Mouse (Mus musculus) midbrain, embryonic 11.5 days (tissue): Measurements from ENCODE around the gene Trim9. TPM values are rescaled to one million over a fixed set of nuclear protein-coding genes. Genes with fewer than 3 reads are reported as not detected.

ENCODE experiments used
- ATAC-seq: fragments of 200-750 bp; cut with Nextera tagmentation; 2 replicates; pipeline ENCODE4 v1.8.0; 2017; ENCODE audit warnings: moderate TSS enrichment, moderate library complexity; ENCODE audit not compliant: low FRiP score
- DNase-seq: peaks from one replicate; pipeline ENCODE4 v3.0.0; 2015; ENCODE audit warnings: low spot score; ENCODE audit errors: missing footprints
- H3K27ac ChIP-seq: fragments of 300-500 bp; sonication (generic); 2 replicates; pipeline ENCODE4 v1.5.1; 2014; ENCODE audit warnings: low read depth, low read length
- H3K27me3 ChIP-seq: fragments of 300-500 bp; sonication (generic); 2 replicates; pipeline ENCODE4 v1.6.1; 2014; ENCODE audit warnings: mild to moderate bottlenecking, low read length, moderate library complexity, mixed read lengths; ENCODE audit not compliant: control insufficient read depth, insufficient read depth
- H3K36me3 ChIP-seq: fragments of 300-500 bp; sonication (generic); 2 replicates; pipeline ENCODE4 v1.6.1; 2014; ENCODE audit warnings: mild to moderate bottlenecking, low read length, moderate library complexity, mixed read lengths; ENCODE audit not compliant: control insufficient read depth, insufficient read depth
- H3K4me1 ChIP-seq: fragments of 300-500 bp; sonication (generic); 2 replicates; pipeline ENCODE4 v1.6.1; 2014; ENCODE audit warnings: low read length; ENCODE audit not compliant: control insufficient read depth, insufficient read depth
- H3K4me2 ChIP-seq: fragments of 300-500 bp; sonication (generic); 2 replicates; pipeline ENCODE4 v1.6.1; 2014; ENCODE audit warnings: mild to moderate bottlenecking, moderate library complexity
- H3K4me3 ChIP-seq: fragments of 300-500 bp; sonication (generic); 2 replicates; pipeline ENCODE4 v1.5.1; 2014; ENCODE audit warnings: low read depth, low read length
- H3K9ac ChIP-seq: fragments of 300-500 bp; sonication (generic); 2 replicates; pipeline ENCODE4 v1.6.1; 2014; ENCODE audit warnings: low read length
- H3K9me3 ChIP-seq: fragments of 300-500 bp; sonication (generic); 2 replicates; pipeline ENCODE4 v1.6.1; 2016; ENCODE audit warnings: low read length; ENCODE audit not compliant: control insufficient read depth
- WGBS: fragments of 180-500 bp; shearing (Covaris S2); extraction: QIAGEN DNeasy Blood & Tissue Kit; methylation state at CpG from one replicate; pipeline ENCODE4 v1.1.7; 2014; 5-methylcytosine and 5-hydroxymethylcytosine counted together
- polyA plus RNA-seq: library from polyadenylated mRNA; unstranded; fragments of >200 nt; fragmentation: Nextera tagmentation; extraction: Ambion mirVana; gene quantifications from 2 replicates; pipeline ENCODE4 v1.2.1, GENCODE M21; 2014

Trim9 gene
- polyA plus RNA-seq, 1 experiment from 2014 or later, result 28.4 TPM

DNA sequence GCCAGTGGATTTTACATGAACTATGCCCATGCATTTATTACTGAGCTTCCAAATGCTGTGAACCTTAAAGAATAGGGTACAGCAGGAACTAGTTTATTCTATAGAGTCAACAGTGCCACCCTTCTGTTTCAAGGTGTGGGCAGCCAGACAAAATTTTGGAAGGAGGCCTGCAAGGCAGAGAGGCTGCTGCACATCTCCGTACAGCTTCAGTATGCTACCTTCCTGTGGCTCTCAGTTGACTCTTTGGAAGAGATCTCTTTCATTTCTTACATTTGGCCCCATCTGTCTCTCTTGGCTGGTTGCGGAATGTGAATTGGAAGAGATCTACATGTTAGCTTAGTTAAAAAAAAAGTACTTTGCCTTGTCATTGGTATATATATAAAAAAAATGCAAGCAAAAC is 66.5 kb downstream of the Trim9 start:
- no peaks in the 10 kb centered on the region for H3K4me1 ChIP-seq
- H3K27ac ChIP-seq, result no peak overlapping the region
- H3K9ac ChIP-seq, result no peak overlapping the region
- H3K4me2 ChIP-seq, result no peak overlapping the region
- H3K4me3 ChIP-seq, result no peak overlapping the region
- ATAC-seq (no peak), DNase-seq (no peak)
- no peaks in the 10 kb centered on the region for H3K9me3 ChIP-seq
- no peaks in the 10 kb centered on the region for H3K27me3 ChIP-seq
- 93% methylated on average over 2 of the region's 2 CpGs for WGBS
- 0 out of 2 replicates have a peak, but pooled peaks cover 3% of the 10 kb centered on the region for H3K36me3 ChIP-seq

DNA sequence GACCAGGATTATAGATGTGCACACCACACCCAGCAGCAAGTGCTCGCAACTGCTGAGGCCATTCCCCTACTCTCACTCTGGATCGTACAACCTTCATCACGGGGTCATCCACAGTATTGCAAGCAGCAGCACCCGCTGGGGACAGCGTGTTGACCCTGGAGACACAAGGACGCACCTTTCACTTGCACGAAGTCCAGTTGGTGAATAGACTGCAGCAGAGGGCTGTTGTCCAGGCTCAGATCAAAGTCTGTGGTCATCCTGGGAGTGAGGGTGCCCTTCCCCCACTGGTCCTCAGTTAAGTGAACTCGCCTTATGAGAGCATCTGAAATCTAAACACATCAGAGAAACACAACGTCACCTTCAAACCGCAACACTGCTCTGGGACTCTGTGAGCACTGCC is 67.0 kb downstream of the Trim9 start:
- ATAC-seq, result no peak
- Histone ChIP-seq H3K27me3 (no peaks in the 10 kb centered on the region), H3K36me3 (0 out of 2 replicates have a peak, but pooled peaks cover 3% of the 10 kb centered on the region), H3K27ac (no peak overlapping the region), H3K4me2 (no peak overlapping the region), H3K9ac (no peak overlapping the region), H3K4me3 (no peak overlapping the region), H3K9me3 (no peaks in the 10 kb centered on the region), H3K4me1 (no peaks in the 10 kb centered on the region)
- no peak for DNase-seq
- 90% methylated on average over 10 of the region's 10 CpGs for WGBS

DNA sequence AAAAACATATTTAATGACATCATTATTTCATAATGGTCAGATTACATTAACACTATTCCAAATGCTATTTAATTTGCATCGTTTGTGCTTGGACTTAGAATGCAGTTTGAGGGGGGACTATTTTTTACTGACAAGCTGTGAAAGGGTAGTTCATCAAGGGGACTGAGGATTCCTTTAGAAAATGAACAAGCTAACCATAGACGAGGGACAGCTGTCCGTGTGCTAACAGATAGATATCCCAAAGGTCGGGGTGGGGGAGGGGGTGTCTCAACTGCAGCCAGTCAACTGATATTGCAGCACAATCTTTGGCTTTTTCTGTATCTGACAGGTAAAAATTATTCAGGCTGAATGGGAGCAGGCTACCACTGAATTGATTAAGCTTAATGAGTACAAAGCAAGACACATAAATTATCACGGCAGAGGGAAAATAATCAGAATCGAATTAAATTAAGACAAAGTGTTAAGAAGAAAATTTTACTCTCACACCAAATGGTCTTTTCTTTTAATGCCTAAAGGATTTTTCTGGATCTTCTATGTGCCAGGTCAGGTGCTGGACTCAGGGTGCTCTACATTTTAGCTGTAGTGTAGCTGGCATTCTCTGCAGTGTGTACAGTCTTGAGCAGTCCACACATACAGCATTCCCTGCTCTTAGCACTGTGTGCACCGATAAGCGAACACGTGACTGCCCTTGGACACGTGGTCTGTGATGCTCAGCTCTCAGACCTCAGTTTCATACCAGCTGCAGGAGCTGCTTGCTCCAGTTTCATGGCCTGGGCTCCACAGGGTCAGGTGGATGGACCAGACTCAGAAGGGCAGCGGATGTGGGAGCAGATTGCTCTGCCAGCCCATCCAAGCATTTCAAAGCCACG is 70.1 kb downstream of the Trim9 start:
- WGBS, result 78% methylated on average over 12 of the region's 12 CpGs

DNA sequence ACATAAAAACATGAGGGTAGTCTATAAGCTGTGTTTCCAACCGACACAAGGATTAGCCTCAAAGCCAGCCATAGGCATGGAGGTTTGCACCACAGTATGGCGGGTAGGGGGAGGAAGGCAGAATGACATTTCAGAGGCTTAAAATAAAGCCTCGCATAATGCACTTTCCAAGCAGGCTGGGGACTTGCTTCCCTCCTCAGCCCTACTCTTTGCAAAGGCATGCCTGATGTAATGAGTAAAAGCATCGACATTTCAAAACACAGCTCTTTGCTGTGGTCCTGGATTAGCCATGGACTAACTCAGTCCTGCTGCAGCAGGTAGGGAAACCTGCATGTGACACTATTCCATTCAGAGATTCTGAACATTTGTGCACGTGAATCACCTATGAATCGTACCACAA is 77.7 kb downstream of the Trim9 start:
- Histone ChIP-seq H3K4me3 (no peak overlapping the region), H3K36me3 (no peaks in the 10 kb centered on the region), H3K27me3 (no peaks in the 10 kb centered on the region; the same call in 1 of the 2 replicates), H3K9me3 (no peaks in the 10 kb centered on the region), H3K9ac (no peak overlapping the region), H3K4me2 (no peak overlapping the region), H3K27ac (no peak overlapping the region), H3K4me1 (no peaks in the 10 kb centered on the region)
- ATAC-seq, result no peak
- DNase-seq, result no peak
- 73% methylated on average over 6 of the region's 6 CpGs for WGBS

More for the DNA sequence above, 70.1 kb downstream of the Trim9 start:
- Histone ChIP-seq H3K36me3 (0 out of 2 replicates have a peak, but pooled peaks cover 3% of the 10 kb centered on the region), H3K9me3 (no peaks in the 10 kb centered on the region), H3K9ac (no peak overlapping the region), H3K4me2 (no peak overlapping the region), H3K27me3 (no peaks in the 10 kb centered on the region), H3K4me3 (no peak overlapping the region), H3K4me1 (no peaks in the 10 kb centered on the region), H3K27ac (no peak overlapping the region)
- no peak for ATAC-seq
- DNase-seq, result no peak

DNA sequence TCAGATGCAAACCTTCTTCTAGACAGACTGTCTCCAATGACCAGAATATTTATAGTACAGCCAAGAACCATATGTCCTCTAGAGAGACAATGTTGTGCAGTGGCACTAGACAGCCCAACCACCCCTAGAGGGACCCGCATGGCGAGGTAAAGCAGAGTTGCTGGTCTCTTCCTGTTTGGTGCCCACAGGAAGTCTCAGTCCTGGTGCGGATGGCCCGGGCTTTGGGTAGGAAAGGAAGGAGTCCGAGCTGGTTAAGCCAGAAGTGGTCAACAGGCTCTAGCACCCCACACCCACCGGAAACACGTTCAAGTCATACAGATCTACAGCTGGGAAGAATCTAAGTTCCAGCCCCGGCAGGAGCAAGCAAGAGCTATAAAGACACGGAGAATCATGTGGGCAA is 80.1 kb downstream of the Trim9 start:
- Histone ChIP-seq H3K4me2 (no peak overlapping the region), H3K4me3 (no peak overlapping the region), H3K9ac (no peak overlapping the region), H3K27ac (no peak overlapping the region), H3K4me1 (no peaks in the 10 kb centered on the region; the same call in 1 of the 2 replicates), H3K36me3 (no peaks in the 10 kb centered on the region), H3K27me3 (no peaks in the 10 kb centered on the region; the same call in 1 of the 2 replicates), H3K9me3 (no peaks in the 10 kb centered on the region)
- ATAC-seq (no peak), DNase-seq (no peak)
- 83% methylated on average over 9 of the region's 9 CpGs for whole genome bisulfite sequencing

DNA sequence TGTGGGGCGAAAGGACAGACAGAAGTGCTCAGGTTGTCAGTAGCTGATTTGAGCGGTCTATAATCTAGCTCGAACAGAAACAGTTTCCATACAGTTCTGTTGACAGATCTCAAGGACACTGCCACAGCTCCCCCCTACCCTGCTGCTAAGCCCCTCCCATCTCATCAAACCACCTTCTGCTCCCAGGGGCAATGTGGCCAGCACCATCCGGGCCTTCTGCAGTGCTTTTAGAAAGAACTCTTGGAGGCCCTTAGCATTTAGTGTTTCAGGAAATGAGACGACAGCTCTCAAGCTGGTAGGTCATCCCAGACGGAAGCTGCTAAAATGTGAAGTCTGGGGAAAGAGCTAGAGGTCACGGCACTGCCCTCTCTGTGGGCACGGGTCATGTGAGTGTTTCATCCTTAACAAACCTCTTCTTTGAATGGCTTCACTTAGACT is 80.9 kb downstream of the Trim9 start:
- Histone ChIP-seq H3K27ac (no peak overlapping the region), H3K4me1 (no peaks in the 10 kb centered on the region; the same call in 1 of the 2 replicates), H3K36me3 (no peaks in the 10 kb centered on the region), H3K9me3 (no peaks in the 10 kb centered on the region), H3K4me3 (no peak overlapping the region), H3K9ac (no peak overlapping the region), H3K4me2 (no peak overlapping the region), H3K27me3 (no peaks in the 10 kb centered on the region; the same call in 1 of the 2 replicates)
- WGBS, result 37% methylated on average over 8 of the region's 8 CpGs
- DNase-seq (no peak), ATAC-seq (no peak)

DNA sequence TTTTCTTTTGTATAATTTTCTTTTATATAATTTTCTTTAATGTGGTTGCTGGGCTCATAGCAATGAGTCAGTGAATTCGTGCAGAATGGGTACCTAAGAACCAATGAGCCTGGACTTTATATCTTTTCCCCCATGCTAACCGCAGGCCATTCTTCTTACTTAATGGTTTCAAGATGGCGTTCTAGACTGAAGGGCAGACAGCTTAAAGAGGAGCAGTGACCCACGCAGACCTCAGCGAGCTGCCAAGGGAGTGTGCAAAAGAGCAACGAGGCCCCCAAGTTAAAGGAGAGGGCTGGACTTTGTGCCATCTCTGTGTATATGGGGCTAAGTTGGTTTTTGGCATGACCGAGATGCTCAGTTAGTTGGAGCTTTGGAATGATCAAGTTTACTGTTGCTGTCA is 83.7 kb downstream of the Trim9 start:
- H3K4me1 ChIP-seq, result no peaks in the 10 kb centered on the region; the same call in 1 of the 2 replicates
- no peak for DNase-seq
- no peak overlapping the region for H3K9ac ChIP-seq
- no peaks in the 10 kb centered on the region for H3K36me3 ChIP-seq
- no peak overlapping the region for H3K4me3 ChIP-seq
- no peak overlapping the region for H3K4me2 ChIP-seq
- WGBS, result 16% methylated on average over 7 of the region's 7 CpGs
- H3K9me3 ChIP-seq, result no peaks in the 10 kb centered on the region
- no peaks in the 10 kb centered on the region; the same call in 1 of the 2 replicates for H3K27me3 ChIP-seq
- no peak for ATAC-seq
- H3K27ac ChIP-seq, result no peak overlapping the region

DNA sequence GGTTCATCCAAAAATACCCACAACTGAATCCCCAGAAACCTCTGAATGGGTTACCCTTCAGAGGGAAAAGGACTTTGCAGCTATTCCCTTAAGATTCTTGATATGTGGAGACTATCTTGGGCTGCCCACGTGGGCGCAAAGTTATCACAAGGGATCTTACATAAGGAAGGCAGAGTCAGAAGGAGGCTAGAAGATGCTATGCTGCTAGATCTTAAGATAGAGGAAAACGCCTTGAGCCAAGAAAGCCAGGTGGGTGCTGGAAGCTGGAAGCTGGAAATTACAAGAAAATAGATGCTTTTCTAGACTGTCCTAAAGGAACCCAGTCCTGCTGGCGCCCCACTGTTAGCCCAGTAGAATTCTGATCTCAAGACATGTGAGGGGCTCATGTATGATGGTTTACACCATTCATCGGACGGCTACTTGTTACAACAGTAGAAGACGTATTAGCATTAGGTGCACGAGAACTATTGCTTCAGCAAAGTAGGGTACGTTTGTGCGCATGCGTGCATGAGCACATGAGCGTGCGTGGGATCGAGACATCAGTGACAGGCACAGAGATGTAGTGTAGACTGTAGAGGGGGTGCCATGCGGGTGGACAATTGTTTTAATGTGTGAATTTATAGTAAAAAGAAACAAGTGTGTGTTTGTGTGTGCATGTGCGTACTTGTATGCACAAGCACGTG is 85.0 kb downstream of the Trim9 start:
- WGBS, result 94% methylated on average over 17 of the region's 17 CpGs
- no peaks in the 10 kb centered on the region; the same call in 1 of the 2 replicates for H3K27me3 ChIP-seq
- no peaks in the 10 kb centered on the region for H3K36me3 ChIP-seq
- DNase-seq (no peak), ATAC-seq (no peak)
- H3K4me2 ChIP-seq, result no peak overlapping the region
- H3K9ac ChIP-seq, result no peak overlapping the region
- no peak overlapping the region for H3K4me3 ChIP-seq
- no peaks in the 10 kb centered on the region; the same call in 1 of the 2 replicates for H3K4me1 ChIP-seq
- H3K9me3 ChIP-seq, result no peaks in the 10 kb centered on the region
- H3K27ac ChIP-seq, result no peak overlapping the region
